Mouse (Mus musculus) adrenal gland, postnatal 0 days (tissue): ENCODE measurements around the gene Rai1. TPM values are rescaled to one million over a fixed set of nuclear protein-coding genes. Genes with fewer than 3 reads are reported as not detected.

Experiments
- microRNA-seq: library from miRNA; unstranded; fragments of <30 nt; microRNA quantifications from one replicate; pipeline ENCODE4, GENCODE M21; 2016; ENCODE audit warnings: borderline replicate concordance; ENCODE audit not compliant: insufficient number of aligned reads
- polyA plus RNA-seq: library from polyadenylated mRNA; unstranded; fragments of >200 nt; fragmentation: Nextera tagmentation; extraction: Ambion mirVana; gene quantifications from 2 replicates; pipeline ENCODE4 v1.2.1, GENCODE M21; 2015

The Rai1 gene
- polyA plus RNA-seq = 16.8 and 17.8 TPM in 2 replicates

GRCm38 (mm10) chr11:60104810-60105592 lies at the start of gene Rai1:
Rai1 (plus strand) TSS chr11:60105013.

GRCm38 (mm10) chr11:60222469-60223236 lies 117.8 kb downstream of the Rai1 start, which contains the start of gene Srebf1:
Srebf1 (minus strand) TSS chr11:60222581.

Small RNA genes within 50 kb of the gene (microRNA-seq; reads per million reads assigned to microRNA genes)
- gene Mir6921 (not detected), gene Mir6922 (not detected)

Other genes starting within 250 kb of the Rai1 start
- gene Med9, start 156.8 kb upstream of the Rai1 start, polyA plus RNA-seq = 31.6 and 50.5 TPM in 2 replicates
- 8.8 and 15.5 TPM in 2 replicates for gene Rasd1, start 140.1 kb upstream of the Rai1 start, polyA plus RNA-seq
- 20.9 and 27.5 TPM in 2 replicates for gene Pemt, start 58.5 kb upstream of the Rai1 start, polyA plus RNA-seq
- 38.7 and 59.4 TPM in 2 replicates for gene Srebf1, start 117.6 kb downstream of the Rai1 start, polyA plus RNA-seq
- gene Tom1l2, start 247.9 kb downstream of the Rai1 start, polyA plus RNA-seq = 20.9 and 23.0 TPM in 2 replicates
- 1.7 and 1.8 TPM in 2 replicates for gene Drc3, start 248.3 kb downstream of the Rai1 start, polyA plus RNA-seq